In genomic region chr10:122886055-122886915, GRCm38 (mm10) we compare ENCODE assay signal across 8 mouse cellular contexts.
DNase-seq lines count a peak whose midpoint lies in the region; ATAC-seq and TF ChIP-seq lines count a peak whose summit lies in the region.

No protein-coding gene starts in this region.

- no peak overlapping the region for H3K4me3 ChIP-seq in C2C12 (ENCODE audit: insufficient read depth, poor library complexity, severe bottlenecking)
- H3K4me3 ChIP-seq in heart, adult 2 months: no peak overlapping the region
- H3K4me3 ChIP-seq in kidney, postnatal 0 days (replicated peaks; ENCODE audit: low read depth, low read length): no peak overlapping the region
- H3K4me3 ChIP-seq in stomach, embryonic 14.5 days (ENCODE audit: low read depth, low read length): no peak overlapping the region

- H3K79me3 ChIP-seq in C2C12 (ENCODE audit: low read depth): no peaks in the 10 kb centered on the region

- peak; percentile 58 for DNase-seq in adrenal gland, adult 8-10 months
- peak; percentile 66 for DNase-seq in embryo, embryonic 9.5 days (ENCODE audit: extremely low spot score)
- peak; percentile 58 to 64 for DNase-seq in heart, adult 2 months
- DNase-seq in kidney, postnatal 0 days (ENCODE audit: low spot score): peak; percentile 90
- peak; percentile 76 for DNase-seq in mesoderm, embryonic 11.5 days (ENCODE audit: low read depth, low spot score)
- no peak for DNase-seq in thymus, postnatal 25 days

- peak overlapping the region; percentile 39; the same call in 1 of the 2 replicates for H3K9ac ChIP-seq in heart, adult 2 months (ENCODE audit: low read depth, low read length)
- H3K9ac ChIP-seq in kidney, postnatal 0 days (ENCODE audit: low read depth, low read length): peak overlapping the region; percentile 59
- H3K9ac ChIP-seq in stomach, embryonic 14.5 days (replicated peaks; ENCODE audit: low read depth, low read length): 0 out of 2 replicates have a peak overlapping the region, but pooled peaks have one; percentile 6

- H3K4me2 ChIP-seq in kidney, postnatal 0 days (ENCODE audit: low read length): peak overlapping the region; percentile 46
- H3K4me2 ChIP-seq in stomach, embryonic 14.5 days (replicated peaks; ENCODE audit: low read depth, low read length): peak overlapping the region; percentile 20

- peak; percentile 40 for ATAC-seq in kidney, postnatal 0 days (replicated peaks; ENCODE audit: low FRiP score, low read depth)
- ATAC-seq in stomach, embryonic 14.5 days (ENCODE audit: insufficient number of reproducible peaks, insufficient read depth, low FRiP score, low read depth): peak; percentile 28; the same call in 1 of the 2 replicates

- intact Hi-C loops in heart, adult 2 months (cut with DNase I): no loop called here

- H3K79me2 ChIP-seq in C2C12 (ENCODE audit: control insufficient read depth, insufficient read depth): no peaks in the 10 kb centered on the region
- no peaks in the 10 kb centered on the region for H3K79me2 ChIP-seq in heart, adult 2 months (replicated peaks; ENCODE audit: control insufficient read depth, insufficient read depth, low read length)

- H3K27me3 ChIP-seq in C2C12 (ENCODE audit: control insufficient read depth, insufficient read depth, insufficient read length): no peaks in the 10 kb centered on the region
- H3K27me3 ChIP-seq in heart, adult 2 months (ENCODE audit: control insufficient read depth, insufficient read depth, low read length): no peaks in the 10 kb centered on the region
- no peaks in the 10 kb centered on the region for H3K27me3 ChIP-seq in kidney, postnatal 0 days (ENCODE audit: insufficient read depth, low read length)
- H3K27me3 ChIP-seq in stomach, embryonic 14.5 days (ENCODE audit: control insufficient read depth, insufficient read depth, low read length): no peaks in the 10 kb centered on the region

- WGBS in heart, adult 2 months: 43% methylated on average over 26 of the region's 26 CpGs
- whole genome bisulfite sequencing in kidney, postnatal 0 days: 3% methylated on average over 26 of the region's 26 CpGs
- WGBS in stomach, embryonic 14.5 days: 5% methylated on average over 26 of the region's 26 CpGs

- H3K27ac ChIP-seq in heart, adult 2 months: peak overlapping the region; percentile 58
- H3K27ac ChIP-seq in kidney, postnatal 0 days: peak overlapping the region; percentile 90
- peak overlapping the region; percentile 92 for H3K27ac ChIP-seq in stomach, embryonic 14.5 days (ENCODE audit: low read length)

- no peak for TF ChIP-seq EP300 in heart, adult 2 months (IDR thresholded peaks at IDR 0.05; ENCODE audit: insufficient read depth, low read depth, low read length)

- H3ac ChIP-seq in C2C12 (ENCODE audit: control insufficient read depth, insufficient read length, low read depth): peak overlapping the region; percentile 71

- peaks cover 14% of the 10 kb centered on the region for H3K4me1 ChIP-seq in heart, adult 2 months (ENCODE audit: control insufficient read depth, insufficient read depth, low read length)
- peaks cover 50% of the 10 kb centered on the region for H3K4me1 ChIP-seq in kidney, postnatal 0 days (replicated peaks; ENCODE audit: insufficient read depth, low read length)
- peaks cover 58% of the 10 kb centered on the region for H3K4me1 ChIP-seq in stomach, embryonic 14.5 days (ENCODE audit: control insufficient read depth, insufficient read depth, low read length)

- no peaks in the 10 kb centered on the region for H3K36me3 ChIP-seq in C2C12 (ENCODE audit: control insufficient read depth, insufficient read depth)
- no peaks in the 10 kb centered on the region; the same call in 1 of the 2 replicates for H3K36me3 ChIP-seq in heart, adult 2 months (ENCODE audit: control insufficient read depth, insufficient read depth, low read length)
- H3K36me3 ChIP-seq in kidney, postnatal 0 days (ENCODE audit: insufficient read depth, low read length): no peaks in the 10 kb centered on the region
- H3K36me3 ChIP-seq in stomach, embryonic 14.5 days (ENCODE audit: control insufficient read depth, insufficient read depth, low read length): no peaks in the 10 kb centered on the region

- no peak for TF ChIP-seq CTCF in C2C12 (IDR thresholded peaks at IDR 0.05; ENCODE audit: control insufficient read depth, insufficient read depth, insufficient read length)
- TF ChIP-seq CTCF in heart, adult 2 months (IDR thresholded peaks at IDR 0.05): no peak
- no peak for TF ChIP-seq CTCF in kidney, postnatal 0 days (IDR thresholded peaks at IDR 0.05; ENCODE audit: low read depth)

- H3K9me3 ChIP-seq in kidney, postnatal 0 days (replicated peaks; ENCODE audit: low read length): no peaks in the 10 kb centered on the region
- H3K9me3 ChIP-seq in stomach, embryonic 14.5 days (ENCODE audit: control insufficient read depth, low read depth, low read length): no peaks in the 10 kb centered on the region

- no peak for TF ChIP-seq POLR2A in heart, adult 2 months (IDR thresholded peaks at IDR 0.05; ENCODE audit: insufficient read depth, low read depth, low read length)

TF ChIP-seq in C2C12, 6 proteins besides CTCF, POLR2A, EP300 and RAD21:
- TF ChIP-seq USF1 (IDR thresholded peaks at IDR 0.05; ENCODE audit: low read depth): no peak
- TF ChIP-seq MAX (IDR thresholded peaks at IDR 0.05): no peak
- TF ChIP-seq MYOG (IDR thresholded peaks at IDR 0.05; ENCODE audit: control insufficient read depth, extremely low read depth, insufficient read length): no peak
- no peak for TF ChIP-seq FOSL1 (IDR thresholded peaks at IDR 0.05; ENCODE audit: insufficient read depth, low read length, poor library complexity, severe bottlenecking)
- no peak for TF ChIP-seq MYOD1 (IDR thresholded peaks at IDR 0.05; ENCODE audit: control insufficient read depth, insufficient read length, low read depth)
- TF ChIP-seq CEBPB (IDR thresholded peaks at IDR 0.05; ENCODE audit: low read depth): no peak

Comparison
In these comparisons a context has a peak if more than half of its experiments do, and no peak if none do; other contexts are left out.
1. H3K9ac ChIP-seq: peak in every context shown above with its lines; median percentile 59 in kidney, postnatal 0 days; 39 in heart, adult 2 months; 6 in stomach, embryonic 14.5 days.